Mouse (Mus musculus): ENCODE data around the gene Rbm6. TPM values are rescaled to one million over a fixed set of nuclear protein-coding genes. Genes with fewer than 3 reads are reported as not detected.
A peak's percentile ranks its signal among the peaks of the same experiment; 100 is the strongest.

The Rbm6 gene
- total RNA-seq, 2 experiments from 2014 or later: 16.4 to 19.1 TPM

DNA sequence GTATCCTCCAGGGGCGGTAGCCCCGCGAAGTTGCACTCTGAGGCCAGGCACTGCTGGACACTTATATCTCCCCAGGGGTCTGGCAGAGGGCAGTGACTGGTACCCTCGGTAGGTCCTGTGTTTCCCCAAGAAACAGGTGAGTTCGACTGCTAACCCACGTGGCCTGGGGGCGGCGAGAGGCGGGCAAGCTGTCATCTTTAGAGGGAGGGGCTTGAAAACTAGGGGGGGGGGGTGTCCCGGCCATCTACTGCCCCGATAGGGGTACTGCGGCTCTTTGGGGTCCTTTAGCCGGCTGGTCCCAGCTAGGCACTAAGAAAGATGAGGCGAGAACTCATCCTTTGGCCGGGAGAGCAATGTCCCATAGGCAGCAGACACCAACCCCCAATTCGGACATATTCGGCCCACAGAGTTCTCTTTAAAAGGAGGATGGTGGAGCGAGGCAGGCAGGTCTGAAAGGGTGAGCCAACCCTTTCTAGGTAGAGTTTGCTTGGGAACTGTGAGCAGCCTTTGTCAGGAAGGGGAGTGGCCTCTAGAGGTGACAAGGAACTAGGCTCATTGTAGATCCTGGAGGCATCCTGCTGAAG, 15.3 kb upstream of the Rbm6 start:
- intact Hi-C loops (cut with DNase I): no loop called here
- DNase-seq: no peak

DNA sequence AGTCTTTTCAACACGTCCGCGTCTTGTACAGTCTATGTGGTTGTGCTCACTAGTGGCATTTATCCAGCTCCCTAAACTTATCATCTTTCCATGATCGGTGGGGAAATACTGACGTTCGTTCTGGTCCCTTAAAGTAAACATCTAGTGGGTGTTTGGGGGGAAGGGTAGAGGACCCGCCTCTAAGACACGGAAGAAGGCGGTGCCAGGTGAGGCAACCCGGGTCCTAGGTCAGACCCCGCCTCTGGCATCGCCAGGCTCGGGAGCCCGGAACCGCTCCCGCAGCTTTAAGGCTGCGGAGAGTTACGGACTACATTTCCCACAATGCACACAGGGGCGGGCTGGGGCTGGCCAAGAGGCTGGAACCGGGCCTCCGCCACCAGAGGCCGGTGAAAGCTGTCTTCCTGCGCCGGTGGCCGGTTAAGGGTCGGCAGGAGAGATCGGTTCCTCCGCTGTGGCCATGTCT, 14.8 kb upstream of the Rbm6 start, which contains the start of gene Mon1a:
Mon1a (plus strand) TSS at position 348 of the 463 bp plus-strand sequence.
- peak; percentile 80 to 83 for DNase-seq
- intact Hi-C loops (cut with DNase I): no loop called here

DNA sequence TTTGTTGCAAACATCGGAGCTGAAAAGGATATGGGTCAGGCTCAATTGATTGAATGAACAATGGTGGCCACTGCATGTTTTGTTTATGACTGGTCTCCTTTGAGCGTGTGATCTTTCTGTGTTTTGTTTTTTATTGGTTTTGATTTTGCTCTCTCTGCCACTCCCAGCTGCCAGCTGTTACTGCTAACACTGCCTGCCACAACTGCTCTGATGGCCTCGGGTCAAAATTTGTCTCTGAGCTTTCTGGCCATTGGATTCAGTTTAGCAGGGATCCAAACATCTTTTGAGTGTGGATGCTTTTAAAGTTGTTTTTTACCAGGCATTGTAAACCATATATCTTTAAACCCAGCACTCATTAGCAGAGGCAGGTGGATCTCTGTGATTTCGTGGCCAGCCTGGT, 7.4 kb upstream of the Rbm6 start:
- intact Hi-C loops (cut with DNase I): no loop called here
- DNase-seq: no peak

DNA sequence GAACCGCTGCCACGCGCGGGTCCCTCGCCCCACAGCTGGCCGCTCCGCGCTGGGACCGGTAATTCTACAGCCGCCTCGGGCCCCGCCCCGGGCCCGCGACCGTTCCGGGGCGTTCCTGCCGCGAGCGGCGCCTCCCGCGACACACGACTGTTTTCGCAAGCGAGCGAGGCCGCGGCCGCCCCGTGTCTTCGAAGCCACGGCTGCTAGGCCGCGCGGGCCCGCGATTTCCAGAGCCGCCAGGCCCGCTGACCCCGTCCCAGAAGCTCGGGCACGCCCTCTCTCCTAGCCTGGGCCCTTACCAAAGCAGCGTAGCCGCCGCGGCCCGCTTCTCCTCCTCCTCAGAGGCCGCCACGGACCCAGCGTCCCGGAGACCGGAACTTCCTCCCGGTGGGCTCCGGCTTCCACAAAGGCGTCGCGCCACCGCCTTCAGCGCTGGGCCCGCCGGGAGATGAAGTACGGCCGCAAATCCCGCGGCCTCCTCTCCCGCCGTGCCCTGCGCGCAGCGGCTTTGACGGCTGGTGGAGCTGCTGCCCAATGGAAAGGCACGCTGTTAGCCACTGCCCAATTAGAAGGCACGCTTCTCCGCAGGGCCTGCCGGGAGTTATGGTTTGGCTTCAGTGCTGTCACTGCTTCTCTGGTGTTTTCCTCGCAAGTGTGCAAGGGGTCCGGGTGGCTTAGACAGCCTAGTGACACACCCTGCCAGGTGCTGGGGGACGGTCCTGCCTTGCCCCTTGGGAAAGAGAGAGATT, 513 bp downstream of the Rbm6 start:
- intact Hi-C loops (cut with DNase I): no loop called here

DNA sequence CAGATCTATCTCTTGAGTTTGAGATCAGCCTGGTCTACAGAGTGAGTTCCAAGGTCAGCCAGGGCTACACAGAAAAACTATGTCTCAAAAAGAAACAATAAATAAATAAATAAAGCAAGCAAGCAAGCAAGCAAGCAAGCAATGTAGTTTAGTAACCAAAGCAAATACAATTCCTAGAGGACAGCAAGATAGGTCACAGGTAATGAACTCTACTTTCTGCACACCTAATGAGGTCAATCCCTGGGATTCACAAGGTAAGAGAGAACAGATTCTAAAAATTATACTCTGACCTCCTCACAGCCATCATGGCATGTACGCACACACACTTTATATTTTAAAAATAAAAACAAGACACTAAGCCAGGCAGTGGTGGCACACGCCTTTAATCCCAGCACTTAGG, 7.0 kb downstream of the Rbm6 start:
- DNase-seq: no peak
- intact Hi-C loops (cut with DNase I): no loop called here

More for the DNA sequence above, 513 bp downstream of the Rbm6 start:
- DNase-seq: peak; percentile 87 to 92

DNA sequence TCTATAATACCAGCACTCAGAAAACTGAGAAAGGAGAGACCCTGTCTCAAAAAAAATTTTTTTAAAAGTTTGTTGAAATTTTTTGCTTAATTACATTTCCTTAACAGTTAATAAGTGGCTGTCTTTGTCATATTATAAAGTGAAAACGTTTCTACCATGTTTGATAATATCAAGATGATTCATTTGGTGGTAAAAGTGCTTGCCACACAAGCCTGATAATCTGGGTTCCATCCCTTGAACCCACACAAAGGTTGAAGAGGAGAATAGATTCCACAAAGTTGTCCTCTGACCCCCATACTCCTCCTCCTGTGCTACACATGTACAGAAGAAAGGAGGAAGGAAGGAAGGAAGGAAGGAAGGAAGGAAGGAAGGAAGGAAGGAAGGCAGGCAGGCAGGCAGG, 8.5 kb downstream of the Rbm6 start:
- no peak for DNase-seq
- intact Hi-C loops (cut with DNase I): no loop called here

DNA sequence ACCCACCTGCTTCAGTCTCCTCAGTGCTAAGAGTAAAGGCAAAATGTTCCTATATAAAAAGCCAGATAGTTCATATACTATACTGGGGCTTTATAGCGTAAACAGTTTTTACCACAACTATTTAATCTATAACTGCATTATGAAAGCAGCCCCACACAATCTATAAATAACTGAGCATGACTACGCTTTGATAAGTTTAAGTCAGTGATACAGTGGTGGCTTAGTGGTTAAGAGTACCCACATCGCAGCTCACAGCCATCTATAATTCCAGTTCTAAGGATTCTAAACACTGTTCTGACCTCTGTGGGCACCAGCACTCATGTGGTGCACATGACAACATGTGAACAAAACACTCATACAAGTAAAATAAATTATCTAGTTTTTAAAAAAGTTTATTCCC, 14.7 kb downstream of the Rbm6 start:
- DNase-seq: no peak
- intact Hi-C loops (cut with DNase I): no loop called here

DNA sequence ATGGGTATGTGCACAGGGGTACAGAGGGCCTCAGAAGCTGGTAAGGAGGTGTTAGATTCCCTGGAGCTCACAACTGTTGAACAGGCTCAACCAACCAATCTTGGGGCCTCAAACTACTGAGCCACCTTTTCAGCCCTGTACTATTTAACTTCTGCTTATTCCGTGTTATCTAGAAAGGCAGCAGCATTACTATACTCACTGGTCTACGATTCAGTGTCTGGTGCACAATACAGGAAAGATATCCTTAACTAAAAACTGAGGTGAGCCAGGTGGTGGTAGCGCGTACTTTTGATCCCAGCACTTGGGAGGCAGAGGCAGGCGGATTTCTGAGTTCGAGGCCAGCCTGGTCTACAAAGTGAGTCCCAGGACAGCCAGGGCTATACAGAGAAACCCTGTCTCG, 24.1 kb downstream of the Rbm6 start:
- intact Hi-C loops (cut with DNase I): loop anchor here (5.0 kb wide), 1 partner anchor 52 kb away; no protein-coding TSS in a partner anchor

DNA sequence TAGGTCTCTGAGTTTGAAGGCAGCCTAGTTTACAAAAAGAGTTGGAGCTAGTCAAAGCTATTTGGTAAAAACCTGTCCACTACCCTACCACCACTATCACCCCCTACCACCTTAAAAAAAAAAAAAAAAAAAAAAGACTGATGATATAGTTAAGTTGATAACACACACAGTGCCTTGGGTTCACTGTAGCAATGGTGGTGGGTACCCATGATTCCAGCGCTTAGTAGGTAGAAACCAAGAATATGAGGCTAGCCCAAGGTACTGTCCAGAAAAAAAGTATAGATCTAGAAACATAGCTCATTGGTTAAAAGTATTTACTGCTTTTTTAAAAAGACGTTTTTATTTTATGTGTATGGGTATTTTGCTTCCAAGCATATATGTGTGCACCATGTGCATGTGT, 30.3 kb downstream of the Rbm6 start:
- intact Hi-C loops (cut with DNase I): no loop called here
- no peak for DNase-seq

More for the DNA sequence above, 24.1 kb downstream of the Rbm6 start:
- no peak for DNase-seq

DNA sequence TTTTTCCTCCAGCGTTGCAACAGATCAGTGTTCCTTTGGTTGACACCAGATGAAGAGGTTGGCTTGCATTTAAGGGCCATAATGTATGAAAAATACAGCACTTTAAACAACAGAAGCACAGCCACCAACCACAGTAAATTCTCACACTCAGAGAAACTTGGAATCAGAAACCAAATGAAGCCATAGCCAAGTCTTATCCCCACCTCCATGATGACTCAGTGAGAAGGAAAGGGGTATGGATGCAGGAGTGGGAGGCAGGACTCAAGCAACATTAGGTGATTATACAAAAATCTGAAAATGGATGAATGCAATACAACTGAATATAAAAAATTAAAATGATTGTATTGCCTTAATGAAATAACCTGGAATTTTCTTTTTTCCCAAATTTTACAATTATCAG, 34.2 kb downstream of the Rbm6 start:
- intact Hi-C loops (cut with DNase I): no loop called here
- DNase-seq: no peak

DNA sequence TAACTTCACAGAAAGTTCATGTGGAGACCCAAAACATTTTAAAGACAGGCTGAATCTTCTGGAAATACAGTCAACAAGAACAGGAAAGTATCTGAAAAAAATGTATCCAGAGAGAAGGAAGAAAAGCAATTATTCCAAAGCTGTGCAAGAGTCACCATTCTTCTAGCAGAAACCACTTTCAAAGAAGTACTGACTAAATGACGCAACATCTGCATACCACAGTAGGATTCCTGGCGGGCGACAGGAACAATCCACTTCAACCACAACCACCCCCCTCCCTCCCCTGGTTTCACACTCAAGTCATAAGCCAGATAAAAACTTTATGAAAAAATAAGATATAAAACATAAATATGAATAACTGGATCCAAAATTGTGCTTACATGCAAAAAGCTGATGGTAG, 39.2 kb downstream of the Rbm6 start:
- DNase-seq: no peak
- intact Hi-C loops (cut with DNase I): loop anchor here (2.0 kb wide), 1 partner anchor 19 kb away; no protein-coding TSS in a partner anchor

DNA sequence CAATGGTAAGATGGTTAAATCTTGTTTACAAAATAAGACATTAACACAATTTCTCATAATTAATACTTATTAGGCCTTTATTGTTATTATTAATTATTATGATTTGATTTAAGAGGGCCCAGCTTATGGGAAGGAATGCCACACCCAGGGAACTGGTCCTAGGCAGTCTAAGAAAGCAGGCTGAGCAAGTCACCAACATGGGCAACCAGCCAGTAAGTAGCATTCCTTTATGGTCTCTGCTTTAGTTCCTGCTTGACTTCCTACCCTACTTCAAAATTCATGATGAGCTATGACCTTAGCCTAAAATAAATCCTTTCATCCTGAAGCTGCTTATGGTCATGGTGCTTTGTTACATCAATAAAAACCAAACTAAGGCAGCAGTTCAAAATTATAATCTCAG, 41.3 kb downstream of the Rbm6 start:
- intact Hi-C loops (cut with DNase I): loop anchor here (2.0 kb wide), 1 partner anchor 21 kb away; no protein-coding TSS in a partner anchor

DNA sequence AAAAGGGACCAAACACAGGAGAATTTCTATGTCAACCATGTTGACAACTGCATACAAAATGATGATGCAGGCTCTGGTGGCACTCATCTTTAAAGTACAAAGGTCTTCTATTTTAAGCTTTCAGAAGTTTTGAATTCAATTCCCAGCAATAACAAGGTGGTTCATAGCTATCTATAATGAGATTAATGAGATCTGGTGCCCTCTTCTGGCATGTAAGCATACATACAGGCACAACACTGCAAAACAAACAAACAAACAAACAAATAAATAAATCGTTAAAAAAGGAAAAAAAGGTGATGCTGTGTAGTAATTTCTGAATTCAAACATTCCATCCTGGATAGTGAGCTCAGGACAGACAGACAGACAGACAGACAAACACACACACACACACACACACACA, 60.9 kb downstream of the Rbm6 start:
- intact Hi-C loops (cut with DNase I): loop anchor here (5.0 kb wide), 1 partner anchor 40 kb away; no protein-coding TSS in a partner anchor
- DNase-seq: no peak

More for the DNA sequence above, 41.3 kb downstream of the Rbm6 start:
- DNase-seq: no peak

DNA sequence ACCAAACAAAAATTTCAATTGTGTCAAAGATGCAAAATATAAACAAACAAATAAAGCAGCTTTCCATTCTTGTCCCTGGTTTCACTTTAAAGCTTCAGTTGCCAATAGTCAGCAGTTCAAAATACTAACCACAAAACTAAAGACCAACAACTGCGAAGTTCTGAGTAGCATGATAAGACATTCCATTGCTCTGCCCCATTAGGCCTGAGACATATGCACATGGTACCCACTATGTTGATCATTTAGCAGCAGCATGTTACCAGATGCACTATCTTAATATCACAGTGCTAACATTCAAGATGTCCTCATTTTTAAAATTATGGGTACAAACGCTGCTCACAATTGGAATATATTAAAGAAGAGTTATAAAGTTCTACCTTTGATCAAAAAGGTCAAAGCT, 62.1 kb downstream of the Rbm6 start:
- intact Hi-C loops (cut with DNase I): loop anchor here (5.0 kb wide), 1 partner anchor 41 kb away; no protein-coding TSS in a partner anchor
- DNase-seq: no peak

DNA sequence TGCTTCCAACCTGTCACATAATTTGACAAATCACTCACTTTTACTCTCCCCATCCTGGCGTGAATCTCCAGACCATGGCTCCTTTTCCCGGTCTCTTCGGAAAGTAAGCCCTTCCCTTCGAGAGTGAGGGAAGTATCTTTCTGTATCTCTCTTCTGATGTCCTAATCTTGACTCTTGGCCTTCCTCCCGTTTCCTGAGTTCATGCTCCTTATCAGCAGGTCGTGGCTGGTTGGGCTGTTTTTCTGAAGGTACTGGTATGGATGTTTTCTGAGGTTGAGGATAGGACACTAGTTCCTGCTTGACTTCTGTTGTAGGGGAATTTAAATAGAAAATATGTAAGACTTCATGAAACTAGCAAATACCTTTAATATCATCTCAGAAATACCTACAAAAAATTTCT, 81.3 kb downstream of the Rbm6 start:
- no peak for DNase-seq
- intact Hi-C loops (cut with DNase I): no loop called here

DNA sequence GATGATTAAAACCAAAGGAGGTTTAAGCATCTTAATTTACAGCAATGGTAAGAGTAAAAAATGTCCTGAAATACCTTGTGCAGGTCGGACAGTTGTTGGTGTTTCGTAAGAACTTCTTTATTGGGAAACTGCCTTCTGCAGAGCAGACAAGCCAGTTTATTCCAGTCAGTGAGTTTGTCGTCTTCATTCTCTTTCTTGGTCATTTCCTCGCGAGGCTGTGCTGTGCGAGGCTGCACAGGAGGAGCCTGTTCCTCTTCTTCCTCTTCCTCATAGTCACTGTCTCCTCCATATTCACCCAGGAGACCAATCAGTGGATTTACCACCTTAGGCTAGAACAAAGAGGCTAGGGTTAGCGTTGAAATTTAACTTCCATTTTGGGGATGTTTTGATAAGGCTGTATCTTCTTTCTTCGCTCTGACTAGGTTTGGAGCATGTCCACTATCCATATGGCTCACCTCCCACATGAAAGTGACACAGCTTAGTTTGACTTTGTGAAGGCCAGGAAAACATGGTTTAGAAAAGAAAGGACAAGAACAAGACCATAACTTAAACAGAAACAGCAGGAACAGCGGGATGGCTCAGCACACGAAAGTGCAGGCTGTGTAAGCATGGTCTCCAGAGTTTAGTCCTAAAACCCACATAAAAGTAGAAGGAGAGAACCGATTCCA, 90.4 kb downstream of the Rbm6 start:
- intact Hi-C loops (cut with DNase I): no loop called here
- no peak for DNase-seq

DNA sequence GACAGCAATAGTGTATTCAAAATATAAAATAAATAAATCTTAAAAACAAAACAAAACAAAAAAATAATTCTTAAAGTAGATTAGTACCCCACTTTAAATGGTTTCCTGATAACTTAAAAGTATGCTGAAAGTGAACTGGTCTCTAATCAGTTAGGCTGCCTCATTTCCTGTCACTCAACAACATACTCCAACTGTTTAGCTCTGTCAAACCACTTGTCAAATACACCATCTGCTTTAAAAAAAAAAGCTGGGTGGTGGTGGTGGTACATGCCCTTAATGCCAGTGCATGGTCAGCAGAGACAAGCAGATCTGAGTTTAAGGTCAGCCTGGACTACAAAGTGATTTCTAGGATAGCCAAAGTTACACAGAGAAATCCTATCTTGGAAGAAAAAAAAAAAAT, 96.2 kb downstream of the Rbm6 start:
- DNase-seq: no peak
- intact Hi-C loops (cut with DNase I): no loop called here

DNA sequence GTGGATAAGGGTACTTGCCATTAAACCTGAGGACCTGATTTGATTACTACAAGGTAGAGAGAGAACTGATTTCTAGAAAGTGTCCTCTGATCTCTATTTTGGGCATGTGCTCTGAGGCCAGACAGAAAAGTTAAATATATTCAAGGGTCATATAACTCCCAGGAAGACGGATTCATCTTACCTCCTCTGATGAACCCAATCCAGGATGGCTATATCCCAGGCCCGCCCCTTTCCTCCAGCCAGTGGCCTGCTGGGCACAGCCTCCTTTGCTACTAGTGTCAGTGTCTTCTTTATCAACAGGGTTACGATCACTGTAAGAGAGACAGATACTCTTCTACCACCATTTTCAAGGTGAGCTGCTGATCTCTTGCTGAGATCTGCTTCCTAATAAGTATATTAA, 98.6 kb downstream of the Rbm6 start:
- intact Hi-C loops (cut with DNase I): no loop called here
- peak; percentile 15 to 36 for DNase-seq

DNA sequence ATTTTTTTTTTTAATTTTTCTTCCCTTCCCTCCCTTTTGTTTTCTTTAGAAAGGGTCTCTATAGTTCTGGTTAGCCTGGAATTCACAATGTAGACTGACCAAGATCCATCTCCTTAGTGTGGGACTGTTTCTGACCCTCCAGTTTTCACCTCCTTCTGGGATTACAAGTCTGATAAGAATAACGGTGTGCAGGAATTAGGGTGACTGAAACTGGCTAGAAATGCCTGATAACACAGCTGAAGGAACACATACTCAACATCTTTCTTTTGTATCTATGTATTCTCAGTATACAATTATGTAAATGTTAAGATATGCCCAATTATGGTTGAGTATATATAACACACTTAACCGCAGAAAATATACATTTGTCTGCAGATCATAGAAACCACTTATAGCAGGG, 101.3 kb downstream of the Rbm6 start:
- no peak for DNase-seq
- intact Hi-C loops (cut with DNase I): no loop called here

DNA sequence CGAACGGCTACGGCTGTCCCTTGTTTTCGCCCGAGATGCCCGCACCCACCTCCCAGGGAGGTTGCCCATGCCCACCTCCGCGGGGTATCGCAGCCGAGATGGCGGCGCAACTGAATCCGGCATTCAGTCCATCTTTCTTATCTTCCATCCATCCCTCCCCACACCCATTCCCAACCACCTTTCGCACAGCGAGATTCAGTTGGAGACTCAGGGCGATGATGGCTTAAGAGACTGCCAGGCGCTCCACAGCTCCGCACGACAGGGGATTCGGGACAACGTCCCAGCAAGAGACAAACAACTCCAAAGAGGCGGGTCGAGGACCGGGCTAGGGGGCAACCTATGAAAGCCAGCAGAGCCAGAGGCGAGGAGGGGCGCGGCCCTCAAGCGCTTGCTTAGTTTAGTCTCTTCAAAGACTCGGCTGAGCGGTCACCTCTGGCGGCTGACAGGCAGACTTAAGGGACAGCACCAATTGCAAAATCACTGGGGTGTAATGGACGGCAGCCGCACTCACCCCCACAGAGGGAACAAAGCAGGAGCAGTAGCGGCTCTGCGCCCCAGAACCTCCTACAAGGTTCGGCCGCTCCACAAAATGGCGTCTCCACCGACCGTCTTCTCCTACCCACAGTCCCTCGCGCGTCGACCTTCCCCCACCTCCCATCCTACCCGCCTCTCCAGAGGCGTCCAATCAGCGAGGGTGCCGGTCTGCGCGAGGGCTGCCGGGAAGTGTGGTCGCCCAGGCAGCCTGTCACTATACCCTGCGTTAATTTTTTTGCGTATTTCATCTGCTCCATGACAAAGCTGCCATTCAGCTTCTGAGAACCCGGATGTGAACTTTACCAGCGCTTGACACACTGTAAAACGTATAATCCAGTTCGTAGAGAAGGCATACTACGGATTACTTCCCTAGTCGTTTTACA, 102.4 kb downstream of the Rbm6 start, which contains the start of gene Rbm5:
Rbm5 (minus strand) TSS at position 623 of the 917 bp plus-strand sequence.
- intact Hi-C loops (cut with DNase I): no loop called here
- peak; percentile 80 to 90 for DNase-seq

Measured in gastrocnemius, postnatal 36 days (tissue).